Mouse (Mus musculus): Measurements from ENCODE around the gene Srpk2.

- no peak for TF ChIP-seq POLR2A (IDR thresholded peaks at IDR 0.05; ENCODE audit: borderline replicate concordance, extremely low read depth, low read depth, low read length)
- no peak for TF ChIP-seq CTCF (IDR thresholded peaks at IDR 0.05; ENCODE audit: insufficient read depth, low read length)
Measured at GRCm38 (mm10) chr5:23519679-23520078, 164.7 kb downstream of the Srpk2 start.

Data from lung, adult 2 months (tissue).